In the genomic region with DNA sequence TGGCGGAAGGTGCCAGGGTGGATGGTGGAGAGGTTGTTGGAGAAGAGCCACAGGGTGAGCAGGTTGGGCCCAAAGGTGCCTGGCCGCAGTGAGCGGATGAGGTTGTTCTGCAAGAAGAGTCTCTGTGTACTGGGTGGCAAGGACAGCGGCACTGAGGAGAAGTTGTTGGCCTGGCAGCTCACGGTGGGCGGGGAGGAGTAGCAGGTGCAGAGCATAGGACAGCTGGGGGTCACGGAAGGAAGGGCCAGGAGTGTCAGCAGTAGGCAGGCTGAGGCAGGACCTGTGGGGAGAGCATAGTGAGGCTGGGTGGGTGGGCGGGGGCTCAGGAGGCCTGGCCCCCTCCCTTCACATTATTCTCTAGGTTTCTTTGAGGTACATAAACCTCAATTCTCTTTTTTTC, we compare ENCODE assay signal across 33 mouse cellular contexts. TPM values are rescaled to one million over a fixed set of nuclear protein-coding genes. Genes with fewer than 3 reads are reported as not detected.
DNase-seq lines count a peak whose midpoint lies in the region; TF ChIP-seq lines count a peak whose summit lies in the region.
"Had no signal": no experiment of that assay in that cellular context is flagged by ENCODE, and none has a peak within 500 bp of the region (broad histone marks: within the 10 kb centered on the region; RNA-seq: fewer than 3 reads in every experiment).

No protein-coding gene starts in this region.

- no peak overlapping the region for H3ac ChIP-seq in myocyte (ENCODE audit: control insufficient read depth, insufficient read length)

- TF ChIP-seq CTCF in layer of hippocampus, adult 2 months (conservative IDR thresholded peaks at IDR 0.05) = no peak

- H3K36me3 ChIP-seq in myocyte (ENCODE audit: control insufficient read depth, insufficient read depth) = no peaks in the 10 kb centered on the region
- H3K36me3 ChIP-seq: embryonic facial prominence, embryonic 10.5 days; embryonic facial prominence, embryonic 13.5 days; forebrain, embryonic 10.5 days; heart, embryonic 10.5 days; heart, embryonic 13.5 days had no signal

- H3K79me2 ChIP-seq in myocyte (ENCODE audit: control insufficient read depth, insufficient read depth) = no peaks in the 10 kb centered on the region

- TF ChIP-seq POLR2A in myocyte (IDR thresholded peaks at IDR 0.05; ENCODE audit: insufficient read length, low read depth) = no peak

- H3K27me3 ChIP-seq in myocyte (ENCODE audit: control insufficient read depth, insufficient read depth, insufficient read length) = peaks cover 33% of the 10 kb centered on the region

- peak overlapping the region; percentile 26; the same call in 1 of the 2 replicates for H3K4me3 ChIP-seq in layer of hippocampus, adult 2 months
- H3K4me3 ChIP-seq in myocyte = no peak overlapping the region
- H3K4me3 ChIP-seq: embryonic facial prominence, embryonic 10.5 days; embryonic facial prominence, embryonic 13.5 days; forebrain, embryonic 10.5 days; forebrain, embryonic 13.5 days; heart, adult 2 months; heart, embryonic 10.5 days; heart, embryonic 13.5 days had no signal

- DNase-seq in layer of hippocampus, adult 2 months (ENCODE audit: low spot score in 2 of 2) = peak in 1 of 2 experiments; percentile 9
- no peak for DNase-seq in layer of hippocampus, postnatal 14 days (ENCODE audit: low spot score in 2 of 2)
- DNase-seq in spleen, adult 12 weeks (ENCODE audit: low spot score) = peak; percentile 1
- DNase-seq in spleen, postnatal 4 days (ENCODE audit: low spot score in 2 of 2) = no peak
- no peak for DNase-seq in cerebellum, postnatal 10 days
- DNase-seq: adrenal gland, adult 2 months; adrenal gland, postnatal 14 days; B cell, adult 2 months; cerebellum, adult 11 months; cerebellum, adult 2 months; cerebellum, adult 9-11 months; cerebellum, postnatal 36 days; embryo, embryonic 11 days; gastrocnemius, postnatal 10 days; gastrocnemius, postnatal 36 days; heart, adult 2 months; heart, postnatal 14 days; heart, postnatal 4 days had no signal

- H3K27ac ChIP-seq in layer of hippocampus, adult 2 months = peak overlapping the region; percentile 95
- H3K27ac ChIP-seq: embryonic facial prominence, embryonic 10.5 days; embryonic facial prominence, embryonic 13.5 days; forebrain, embryonic 10.5 days; forebrain, embryonic 13.5 days; heart, adult 2 months; heart, embryonic 10.5 days; heart, embryonic 13.5 days; hindbrain, embryonic 14.5 days; hindbrain, postnatal 0 days had no signal

- no peak overlapping the region for H3K4me2 ChIP-seq in myocyte (ENCODE audit: low read depth)
- H3K4me2 ChIP-seq: embryonic facial prominence, embryonic 13.5 days; forebrain, embryonic 13.5 days; heart, embryonic 13.5 days; hindbrain, embryonic 14.5 days had no signal

TF ChIP-seq in myocyte, 11 proteins besides CTCF, POLR2A, EP300 and RAD21:
- TF ChIP-seq REST (IDR thresholded peaks at IDR 0.05; ENCODE audit: insufficient read depth, insufficient read length) (no peak), MYOG (IDR thresholded peaks at IDR 0.05; ENCODE audit: control insufficient read depth in 1 of 3, insufficient read depth in 1 of 3, insufficient read length in 2 of 3, low read depth in 2 of 3) (peak in 2 of 3 experiments; percentile 40 to 57), MYOD1 (IDR thresholded peaks at IDR 0.05; ENCODE audit: control insufficient read depth in 1 of 3, insufficient read length in 2 of 3, low read depth in 2 of 3) (peak in 2 of 3 experiments; percentile 23 to 80)

RNA-seq across cellular contexts. Expression of a gene that starts 5.9 kb away (rescaled TPM):
- total RNA-seq in layer of hippocampus, adult 2 months (2021) = 10 to 100 TPM; 85.9 to 88.8 TPM
- total RNA-seq in layer of hippocampus, postnatal 14 days (2021) = 10 to 100 TPM; 92.5 to 99.2 TPM
- polyA plus RNA-seq in myocyte (2012; fragmentation: generic; extraction: Trizol) = 0.13 TPM
- total RNA-seq: CH12.LX; granulocyte monocyte progenitor cell, adult 5-6 weeks had no signal

RNA-seq across cellular contexts. Expression of a gene that starts 41.9 kb away (rescaled TPM):
- under 1 TPM; 0.27 to 0.79 TPM for total RNA-seq in layer of hippocampus, adult 2 months (2021)
- total RNA-seq in layer of hippocampus, postnatal 14 days (2021) = under 1 TPM; 0.33 to 0.37 TPM
- 2.0 TPM for polyA plus RNA-seq in myocyte (2012; fragmentation: generic; extraction: Trizol)

RNA-seq across cellular contexts. Expression of a gene that starts 53.8 kb away (rescaled TPM):
- 10 to 100 TPM; 48.7 to 57.5 TPM for total RNA-seq in layer of hippocampus, adult 2 months (2021)
- total RNA-seq in layer of hippocampus, postnatal 14 days (2021) = 10 to 100 TPM; 59.1 to 59.8 TPM
- polyA plus RNA-seq in myocyte (2012; fragmentation: generic; extraction: Trizol) = 102 TPM

RNA-seq across cellular contexts. Expression of a gene that starts 55.8 kb away (rescaled TPM):
- under 1 TPM; 0.61 to 0.84 TPM for total RNA-seq in layer of hippocampus, adult 2 months (2021)
- 1 to 10 TPM; 2.4 to 3.3 TPM for total RNA-seq in layer of hippocampus, postnatal 14 days (2021)
- 4.5 TPM for polyA plus RNA-seq in myocyte (2012; fragmentation: generic; extraction: Trizol)

RNA-seq across cellular contexts. Expression of a gene that starts 58.1 kb away (rescaled TPM):
- total RNA-seq in layer of hippocampus, adult 2 months (2021) = not detected
- total RNA-seq in layer of hippocampus, postnatal 14 days (2021) = not detected
- 0.85 TPM for polyA plus RNA-seq in myocyte (2012; fragmentation: generic; extraction: Trizol)
- total RNA-seq: adrenal gland, adult 2 months; adrenal gland, postnatal 14 days; granulocyte monocyte progenitor cell, adult 5-6 weeks; heart, adult 2 months; hindbrain, postnatal 0 days; MEL had no signal
- polyA plus RNA-seq: adrenal gland, adult 2 months; cerebellum, adult 2 months; cortical plate, adult 2 months; forebrain, embryonic 10.5 days; forebrain, embryonic 16.5 days; heart, adult 2 months; hindbrain, embryonic 11.5 days; hindbrain, embryonic 14.5 days; hindbrain, postnatal 0 days had no signal
